ENCODE assay signal across 17 mouse cellular contexts in genomic region chr6:34579504-34580068, GRCm38 (mm10). TPM values are rescaled to one million over a fixed set of nuclear protein-coding genes. Genes with fewer than 3 reads are reported as not detected.
DNase-seq lines count a peak whose midpoint lies in the region; ATAC-seq lines count a peak whose summit lies in the region.
"Had no signal": no experiment of that assay in that cellular context is flagged by ENCODE, and none has a peak within 500 bp of the region (broad histone marks: within the 10 kb centered on the region; RNA-seq: fewer than 3 reads in every experiment).

No protein-coding gene starts in this region.

- H3K4me3 ChIP-seq in kidney, embryonic 15.5 days (replicated peaks), result no peak overlapping the region
- no peak overlapping the region for H3K4me3 ChIP-seq in lung, embryonic 16.5 days (ENCODE audit: low read length)
- H3K4me3 ChIP-seq: embryonic facial prominence, embryonic 15.5 days; hindbrain, embryonic 10.5 days; limb, embryonic 10.5 days; liver, embryonic 12.5 days; midbrain, embryonic 13.5 days; neural tube, embryonic 15.5 days had no signal

- WGBS in kidney, embryonic 15.5 days, result 71% methylated on average over 6 of the region's 6 CpGs
- WGBS in lung, embryonic 16.5 days, result 43% methylated on average over 6 of the region's 6 CpGs

- H3K9ac ChIP-seq in kidney, embryonic 15.5 days, result no peak overlapping the region
- no peak overlapping the region for H3K9ac ChIP-seq in lung, embryonic 16.5 days (ENCODE audit: low read length)
- H3K9ac ChIP-seq: embryonic facial prominence, embryonic 15.5 days; liver, embryonic 12.5 days; midbrain, embryonic 13.5 days; neural tube, embryonic 15.5 days had no signal

- DNase-seq in kidney, adult 11 months, result peak; percentile 20
- no peak for DNase-seq in lung, postnatal 14 days
- DNase-seq in kidney, postnatal 14 days, result peak; percentile 41
- no peak for DNase-seq in B cell, adult 2 months
- no peak for DNase-seq in cerebellum, adult 18-20 months
- DNase-seq: cerebellum, postnatal 14 days; embryo, embryonic 11 days; gastrocnemius, postnatal 10 days; heart, adult 18-20 months had no signal

- H3K9me3 ChIP-seq in kidney, embryonic 15.5 days (replicated peaks), result no peaks in the 10 kb centered on the region
- H3K9me3 ChIP-seq in lung, embryonic 16.5 days (ENCODE audit: control insufficient read depth, low read length), result no peaks in the 10 kb centered on the region
- H3K9me3 ChIP-seq: embryonic facial prominence, embryonic 15.5 days; hindbrain, embryonic 10.5 days; limb, embryonic 10.5 days; liver, embryonic 12.5 days; midbrain, embryonic 13.5 days; neural tube, embryonic 15.5 days had no signal

- H3K27ac ChIP-seq in kidney, embryonic 15.5 days, result no peak overlapping the region
- peak overlapping the region; percentile 79 for H3K27ac ChIP-seq in lung, embryonic 16.5 days (ENCODE audit: low read length)
- H3K27ac ChIP-seq: embryonic facial prominence, embryonic 15.5 days; hindbrain, embryonic 10.5 days; limb, embryonic 10.5 days; liver, embryonic 12.5 days; midbrain, embryonic 13.5 days; neural tube, embryonic 15.5 days had no signal

- ATAC-seq in kidney, embryonic 15.5 days (replicated peaks; ENCODE audit: low FRiP score), result no peak
- peak; percentile 70 for ATAC-seq in lung, embryonic 16.5 days (ENCODE audit: low read depth)
- ATAC-seq: liver, embryonic 12.5 days; midbrain, embryonic 13.5 days had no signal

- H3K27me3 ChIP-seq in kidney, embryonic 15.5 days, result no peaks in the 10 kb centered on the region
- no peaks in the 10 kb centered on the region for H3K27me3 ChIP-seq in lung, embryonic 16.5 days (ENCODE audit: control insufficient read depth, insufficient read depth, low read depth, low read length)
- H3K27me3 ChIP-seq: embryonic facial prominence, embryonic 15.5 days; liver, embryonic 12.5 days; midbrain, embryonic 13.5 days; neural tube, embryonic 15.5 days had no signal

- no peaks in the 10 kb centered on the region for H3K36me3 ChIP-seq in kidney, embryonic 15.5 days
- H3K36me3 ChIP-seq in lung, embryonic 16.5 days (ENCODE audit: control insufficient read depth, insufficient read depth, low read length), result no peaks in the 10 kb centered on the region
- H3K36me3 ChIP-seq: embryonic facial prominence, embryonic 15.5 days; hindbrain, embryonic 10.5 days; limb, embryonic 10.5 days; liver, embryonic 12.5 days; midbrain, embryonic 13.5 days; neural tube, embryonic 15.5 days had no signal

- H3K4me2 ChIP-seq in kidney, embryonic 15.5 days, result no peak overlapping the region
- H3K4me2 ChIP-seq in lung, embryonic 16.5 days (ENCODE audit: low read depth, low read length), result peak overlapping the region; percentile 2; the same call in 1 of the 2 replicates
- H3K4me2 ChIP-seq: embryonic facial prominence, embryonic 15.5 days; liver, embryonic 12.5 days; midbrain, embryonic 13.5 days; neural tube, embryonic 15.5 days had no signal

- 0 out of 2 replicates have a peak, but pooled peaks cover 3% of the 10 kb centered on the region for H3K4me1 ChIP-seq in kidney, embryonic 15.5 days
- peaks cover 11% of the 10 kb centered on the region for H3K4me1 ChIP-seq in lung, embryonic 16.5 days (replicated peaks; ENCODE audit: control insufficient read depth, insufficient read depth, low read length)
- H3K4me1 ChIP-seq: embryonic facial prominence, embryonic 15.5 days; hindbrain, embryonic 10.5 days; liver, embryonic 12.5 days; midbrain, embryonic 13.5 days; neural tube, embryonic 15.5 days had no signal

RNA-seq across cellular contexts. Expression of gene Cald1, which starts 18.7 kb away (rescaled TPM):
- 242 and 266 TPM in 2 replicates for polyA plus RNA-seq in kidney, embryonic 15.5 days (2015; fragmentation: Nextera tagmentation; extraction: Ambion mirVana)
- polyA plus RNA-seq in lung, embryonic 16.5 days (2015; fragmentation: Nextera tagmentation; extraction: Ambion mirVana), result 243 and 279 TPM in 2 replicates

Comparison
In these comparisons a context has a peak if more than half of its experiments do, and no peak if none do; other contexts are left out.
1. DNase-seq: peak in kidney, adult 11 months (single experiment) and kidney, postnatal 14 days (single experiment); none in lung, postnatal 14 days (single experiment), B cell, adult 2 months (0 of 2) and cerebellum, adult 18-20 months (0 of 2).